Mouse (Mus musculus): ENCODE measurements around the gene Tbc1d25. TPM values are rescaled to one million over a fixed set of nuclear protein-coding genes. Genes with fewer than 3 reads are reported as not detected.

The Tbc1d25 gene
- total RNA-seq, 2 experiments from 2014 or later: 15.1 to 16.0 TPM

- no peak for DNase-seq (ENCODE audit: low spot score in 2 of 2)
These were observed 71.0 kb downstream of the Tbc1d25 start for GRCm38 (mm10) chrX:8105019-8105418.

Other genes with a start within 250 kb of the Tbc1d25 start
- not detected for gene Eras, start 247.6 kb downstream of the Tbc1d25 start, total RNA-seq (2021)
- gene Hdac6, start 228.3 kb downstream of the Tbc1d25 start, total RNA-seq (2021): 10 to 100 TPM; 59.2 to 60.6 TPM
- not detected for gene Gata1, start 198.1 kb downstream of the Tbc1d25 start, total RNA-seq (2021)
- gene Glod5, start 157.7 kb downstream of the Tbc1d25 start, total RNA-seq (2021): 1 to 10 TPM in 1 of 2 experiments, under 1 TPM in 1; 0.78 to 1.2 TPM
- 10 to 100 TPM; 30.4 to 30.7 TPM for gene Suv39h1, start 101.4 kb downstream of the Tbc1d25 start, total RNA-seq (2021)
- 1 to 10 TPM; 1.2 to 1.7 TPM for gene Was, start 85.7 kb downstream of the Tbc1d25 start, total RNA-seq (2021)
- 100 to 1,000 TPM; 219 to 231 TPM for gene Wdr13, start 43.3 kb downstream of the Tbc1d25 start, total RNA-seq (2021)
- 100 to 1,000 TPM; 248 to 315 TPM for gene Rbm3, start 30.3 kb downstream of the Tbc1d25 start, total RNA-seq (2021)
- gene Ebp, start 17.3 kb upstream of the Tbc1d25 start, total RNA-seq (2021): 10 to 100 TPM; 26.8 to 27.7 TPM
- 10 to 100 TPM; 68.4 to 75.2 TPM for gene Porcn, start 30.3 kb upstream of the Tbc1d25 start, total RNA-seq (2021)
- 10 to 100 TPM; 24.0 to 27.7 TPM for gene Ftsj1, start 76.2 kb upstream of the Tbc1d25 start, total RNA-seq (2021)
- gene Slc38a5, start 95.0 kb upstream of the Tbc1d25 start, total RNA-seq (2021): 10 to 100 TPM; 17.6 to 28.1 TPM
- not detected for gene Ssxb10, start 151.2 kb upstream of the Tbc1d25 start, total RNA-seq (2021)
- not detected for gene Ssxb9, start 190.8 kb upstream of the Tbc1d25 start, total RNA-seq (2021)
- not detected for gene Ssxb1, start 237.1 kb upstream of the Tbc1d25 start, total RNA-seq (2021)